Mouse (Mus musculus) kidney, postnatal 0 days (tissue): ENCODE measurements around the gene Supt6. TPM values are rescaled to one million over a fixed set of nuclear protein-coding genes. Genes with fewer than 3 reads are reported as not detected.

Experiments used
- ATAC-seq: fragments of 200-750 bp; cut with Nextera tagmentation; replicated peaks from 2 replicates; pipeline ENCODE4 v1.8.0; 2017; ENCODE audit warnings: low read depth, moderate number of reproducible peaks, moderate TSS enrichment, moderate library complexity; ENCODE audit not compliant: low FRiP score
- DNase-seq: peaks from one replicate; pipeline ENCODE4 v3.0.0-alpha.2; 2016; ENCODE audit warnings: low spot score
- H3K27ac ChIP-seq: fragments of 300-500 bp; sonication (generic); 2 replicates; pipeline ENCODE4 v1.5.1; 2014; ENCODE audit warnings: mild to moderate bottlenecking
- H3K27me3 ChIP-seq: fragments of 300-500 bp; sonication (generic); 2 replicates; pipeline ENCODE4 v1.6.1; 2014; ENCODE audit warnings: low read length, mixed read lengths; ENCODE audit not compliant: insufficient read depth
- H3K36me3 ChIP-seq: fragments of 300-500 bp; sonication (generic); 2 replicates; pipeline ENCODE4 v1.6.1; 2014; ENCODE audit warnings: low read length, mixed read lengths; ENCODE audit not compliant: insufficient read depth
- H3K4me1 ChIP-seq: fragments of 300-500 bp; sonication (generic); replicated peaks from 2 replicates; pipeline ENCODE4 v1.6.1; 2014; ENCODE audit warnings: antibody characterized with exemption, low read length, mixed read lengths; ENCODE audit not compliant: insufficient read depth
- H3K4me2 ChIP-seq: fragments of 300-500 bp; sonication (generic); 2 replicates; pipeline ENCODE4 v1.6.1; 2014; ENCODE audit warnings: mild to moderate bottlenecking, low read length, moderate library complexity, mixed read lengths
- H3K4me3 ChIP-seq: fragments of 300-500 bp; sonication (generic); replicated peaks from 2 replicates; pipeline ENCODE4 v1.5.1; 2014; ENCODE audit warnings: low read depth, low read length
- H3K9ac ChIP-seq: fragments of 300-500 bp; sonication (generic); 2 replicates; pipeline ENCODE4 v1.6.1; 2014; ENCODE audit warnings: low read depth, low read length
- H3K9me3 ChIP-seq: fragments of 300-500 bp; sonication (generic); replicated peaks from 2 replicates; pipeline ENCODE4 v1.6.1; 2016; ENCODE audit warnings: low read length, inconsistent platforms, mixed read lengths
- CTCF ChIP-seq: IDR thresholded peaks from 2 replicates; pipeline ENCODE4 v1.5.1; 2016; ENCODE audit warnings: antibody characterized with exemption, low read depth, mild to moderate bottlenecking, moderate library complexity
- WGBS: fragments of 180-500 bp; shearing (Covaris S2); extraction: QIAGEN DNeasy Blood & Tissue Kit; methylation state at CpG from one replicate; pipeline ENCODE4 v1.1.7; 2014; 5-methylcytosine and 5-hydroxymethylcytosine counted together
- polyA plus RNA-seq: library from polyadenylated mRNA; unstranded; fragments of >200 nt; fragmentation: Nextera tagmentation; extraction: Ambion mirVana; gene quantifications from 2 replicates; pipeline ENCODE4 v1.2.1, GENCODE M21; 2015

The Supt6 gene
- polyA plus RNA-seq, 1 experiment from 2014 or later: 14.4 TPM

DNA sequence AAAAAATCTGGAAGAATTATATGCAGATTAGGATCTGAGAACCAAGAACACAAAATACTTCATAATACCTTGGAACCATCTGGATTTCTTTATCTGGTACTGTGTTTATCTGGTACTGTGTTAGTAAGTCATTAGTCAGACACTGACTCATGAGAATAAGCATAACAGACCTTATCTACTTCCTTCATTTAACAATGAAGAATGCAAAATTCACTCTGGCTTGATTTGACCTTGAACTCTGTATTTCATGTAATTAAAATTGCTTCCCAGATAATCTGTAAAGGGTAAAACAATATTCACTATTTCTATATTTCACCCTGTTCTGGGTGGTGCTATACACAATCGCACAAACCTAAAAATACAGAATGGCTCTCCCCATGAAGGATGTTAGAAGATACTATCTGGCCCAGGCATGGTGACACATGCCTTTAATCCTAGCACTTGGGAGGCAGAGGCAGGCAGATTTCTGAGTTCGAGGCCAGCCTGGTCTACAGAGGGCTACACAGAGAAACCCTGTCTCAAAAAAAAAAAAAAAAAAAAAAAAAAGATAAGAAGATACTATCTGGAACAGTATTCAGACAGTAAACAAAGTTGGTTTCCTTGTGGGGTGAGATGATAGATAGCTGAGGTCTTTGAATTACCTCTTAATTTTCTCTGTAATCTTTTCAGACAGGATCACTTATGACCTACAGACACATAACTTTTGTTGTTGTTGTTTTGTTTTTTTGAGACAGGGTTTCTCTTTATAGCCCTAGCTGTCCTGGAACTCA, 14.9 kb upstream of the Supt6 start:
- peaks cover 20% of the 10 kb centered on the region for H3K36me3 ChIP-seq
- H3K4me2 ChIP-seq: peak overlapping the region; percentile 83
- no peak overlapping the region for H3K27ac ChIP-seq
- H3K4me1 ChIP-seq: peaks cover 5% of the 10 kb centered on the region; the same call in 1 of the 2 replicates
- no peak for TF ChIP-seq CTCF
- no peak for ATAC-seq
- DNase-seq: no peak
- H3K4me3 ChIP-seq: peak overlapping the region; percentile 85; the same call in 1 of the 2 replicates
- 91% methylated on average over 2 of the region's 2 CpGs for WGBS
- H3K9ac ChIP-seq: no peak overlapping the region
- no peaks in the 10 kb centered on the region for H3K9me3 ChIP-seq
- no peaks in the 10 kb centered on the region for H3K27me3 ChIP-seq

DNA sequence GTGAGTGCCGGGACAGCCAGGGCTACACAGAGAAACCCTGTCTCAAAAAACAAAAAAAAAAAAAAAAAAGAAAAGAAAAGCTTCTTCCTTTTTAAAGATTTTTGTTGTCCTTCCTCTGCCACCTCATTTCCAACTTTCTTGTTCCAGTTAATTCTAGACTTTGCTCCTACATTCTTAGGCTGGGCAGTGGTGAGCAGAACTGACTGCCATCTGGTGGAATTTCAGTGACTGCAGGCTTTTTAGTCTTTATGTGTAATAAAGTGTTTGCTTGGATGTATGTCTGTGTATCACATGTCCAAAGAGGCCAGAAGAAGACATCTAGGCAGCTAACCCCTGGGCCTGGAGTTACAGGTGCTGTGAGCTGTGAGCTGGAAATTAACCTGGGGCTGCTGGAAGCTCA, 10.8 kb upstream of the Supt6 start:
- DNase-seq (peak; percentile 49), ATAC-seq (no peak)
- H3K9me3 ChIP-seq: no peaks in the 10 kb centered on the region
- WGBS: 100% methylated on average over 1 of the region's 1 CpGs
- TF ChIP-seq CTCF: peak; percentile 60
- H3K27ac ChIP-seq: no peak overlapping the region
- H3K4me1 ChIP-seq: no peaks in the 10 kb centered on the region
- no peak overlapping the region for H3K4me3 ChIP-seq
- H3K36me3 ChIP-seq: peaks cover 19% of the 10 kb centered on the region
- no peaks in the 10 kb centered on the region for H3K27me3 ChIP-seq
- H3K9ac ChIP-seq: no peak overlapping the region
- H3K4me2 ChIP-seq: no peak overlapping the region

DNA sequence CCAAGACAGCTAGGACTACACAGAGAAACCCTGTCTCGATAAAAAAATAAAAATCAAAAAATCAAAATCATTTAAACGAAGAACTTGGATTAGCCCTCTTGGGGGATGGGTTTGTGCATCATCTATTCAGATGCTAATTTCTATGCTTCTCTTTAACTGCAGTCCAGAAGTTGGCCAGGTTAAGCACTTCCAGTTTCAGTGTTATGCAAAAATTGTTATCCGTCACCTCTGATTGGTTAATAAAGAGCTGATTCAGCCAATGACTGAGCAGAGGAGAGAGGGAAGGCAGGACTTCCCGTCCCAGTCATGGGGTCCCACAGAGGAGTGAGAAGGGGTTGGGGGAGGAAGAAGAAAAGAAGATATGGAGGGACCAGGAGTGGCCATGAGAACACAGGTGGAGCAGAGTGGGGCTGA, 1.9 kb upstream of the Supt6 start:
- Histone ChIP-seq H3K4me1 (peaks cover 7% of the 10 kb centered on the region), H3K36me3 (peaks cover 12% of the 10 kb centered on the region), H3K4me3 (no peak overlapping the region), H3K4me2 (no peak overlapping the region), H3K27ac (no peak overlapping the region), H3K27me3 (no peaks in the 10 kb centered on the region), H3K9me3 (no peaks in the 10 kb centered on the region), H3K9ac (no peak overlapping the region)
- DNase-seq (peak; percentile 30), ATAC-seq (no peak)
- TF ChIP-seq CTCF: no peak
- WGBS: 72% methylated on average over 4 of the region's 4 CpGs

DNA sequence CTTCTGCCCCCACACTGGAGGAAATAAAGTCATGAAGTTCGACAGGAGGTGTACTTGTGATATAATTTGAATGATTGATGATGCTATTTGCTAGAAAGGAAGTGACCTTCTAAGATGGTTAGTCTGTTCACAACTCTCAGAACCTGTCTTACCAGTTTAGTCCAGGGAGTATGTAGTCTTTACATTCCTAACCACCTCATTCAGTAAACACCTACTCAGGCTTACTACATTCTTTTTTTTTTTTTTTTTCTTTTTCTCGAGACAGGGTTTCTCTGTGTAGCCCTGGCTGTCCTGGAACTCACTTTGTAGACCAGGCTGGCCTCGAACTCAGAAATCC, 1.2 kb upstream of the Supt6 start:
- 41% methylated on average over 3 of the region's 3 CpGs for whole genome bisulfite sequencing
- H3K27me3 ChIP-seq: no peaks in the 10 kb centered on the region
- H3K9ac ChIP-seq: no peak overlapping the region; the same call in 1 of the 2 replicates
- H3K4me2 ChIP-seq: peak overlapping the region; percentile 70
- H3K4me1 ChIP-seq: peaks cover 7% of the 10 kb centered on the region
- peak overlapping the region; percentile 79 for H3K4me3 ChIP-seq
- DNase-seq (peak; percentile 34), ATAC-seq (no peak)
- no peak for TF ChIP-seq CTCF
- no peaks in the 10 kb centered on the region for H3K9me3 ChIP-seq
- H3K27ac ChIP-seq: no peak overlapping the region
- H3K36me3 ChIP-seq: peaks cover 6% of the 10 kb centered on the region

DNA sequence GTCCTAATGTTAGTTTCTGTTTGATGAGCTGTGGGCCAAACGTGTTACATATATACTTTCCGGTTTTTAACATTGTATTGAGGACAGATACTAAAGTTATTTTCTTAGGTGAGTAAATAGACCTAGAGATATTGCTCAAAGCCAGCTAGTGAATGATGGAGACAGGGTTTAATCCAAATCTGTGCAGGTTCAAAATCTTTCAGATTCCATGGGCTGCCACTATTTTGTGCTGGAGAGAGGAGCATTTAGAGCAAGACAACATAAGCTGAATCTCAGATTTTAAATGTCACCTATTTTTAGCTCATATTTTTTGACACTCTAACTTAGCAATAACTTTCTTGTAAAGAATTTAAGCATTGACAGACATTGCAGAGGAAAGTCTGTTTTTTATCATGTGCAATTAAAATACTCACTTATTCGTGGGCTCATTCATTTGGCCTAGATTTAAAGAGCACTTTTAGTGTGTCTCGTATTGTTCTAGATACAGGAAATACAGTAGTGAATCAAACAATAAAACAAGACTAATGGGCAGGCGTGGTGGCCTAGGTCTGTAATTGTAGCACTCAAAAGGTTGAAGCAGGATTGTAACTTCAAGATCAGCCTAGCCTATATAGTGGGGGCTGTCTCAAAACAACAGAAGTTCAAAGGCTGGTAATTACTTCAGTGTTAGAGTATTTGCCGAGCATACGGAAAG, 678 bp upstream of the Supt6 start:
- 20% methylated on average over 7 of the region's 7 CpGs for WGBS
- ATAC-seq: no peak

DNA sequence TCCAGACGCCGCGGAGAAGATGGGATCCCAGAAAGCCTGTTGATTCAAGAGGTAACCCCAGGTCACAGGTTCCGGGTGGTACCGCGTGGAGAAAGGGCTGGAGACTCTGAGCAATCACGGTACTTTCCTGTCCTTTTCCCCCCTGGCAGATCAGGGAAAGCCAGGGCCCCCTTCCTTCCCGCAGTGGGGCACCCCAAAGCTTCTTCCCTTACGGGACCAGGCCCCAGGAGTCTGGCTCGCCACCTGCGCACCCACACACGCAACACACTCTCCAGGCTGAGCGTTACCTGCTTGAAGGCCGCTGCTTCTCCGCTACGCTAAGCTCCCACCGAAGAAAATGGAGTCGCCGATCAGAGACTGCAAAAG, 543 bp downstream of the Supt6 start:
- H3K9me3 ChIP-seq: no peaks in the 10 kb centered on the region
- H3K9ac ChIP-seq: peak overlapping the region; percentile 91
- no peaks in the 10 kb centered on the region for H3K27me3 ChIP-seq
- peaks cover 12% of the 10 kb centered on the region; the same call in 1 of the 2 replicates for H3K36me3 ChIP-seq
- no peak for TF ChIP-seq CTCF
- H3K4me2 ChIP-seq: peak overlapping the region; percentile 70
- WGBS: under 1% methylated on average over 19 of the region's 19 CpGs
- peak; percentile 27 for DNase-seq
- H3K27ac ChIP-seq: peak overlapping the region; percentile 97
- peak overlapping the region; percentile 79 for H3K4me3 ChIP-seq
- H3K4me1 ChIP-seq: peaks cover 7% of the 10 kb centered on the region
- ATAC-seq: no peak

More for the DNA sequence above, 678 bp upstream of the Supt6 start:
- DNase-seq: no peak
- no peaks in the 10 kb centered on the region for H3K9me3 ChIP-seq
- H3K36me3 ChIP-seq: peaks cover 5% of the 10 kb centered on the region
- TF ChIP-seq CTCF: no peak
- H3K27ac ChIP-seq: peak overlapping the region; percentile 97
- peaks cover 7% of the 10 kb centered on the region for H3K4me1 ChIP-seq
- peak overlapping the region; percentile 70 for H3K4me2 ChIP-seq
- H3K4me3 ChIP-seq: peak overlapping the region; percentile 79
- no peaks in the 10 kb centered on the region for H3K27me3 ChIP-seq
- H3K9ac ChIP-seq: peak overlapping the region; percentile 91
